Mouse (Mus musculus) midbrain, embryonic 14.5 days (tissue): Measurements from ENCODE around the gene Fam160b1. TPM values are rescaled to one million over a fixed set of nuclear protein-coding genes. Genes with fewer than 3 reads are reported as not detected.

Source experiments
- ATAC-seq: fragments of 200-750 bp; cut with Nextera tagmentation; 2 replicates; pipeline ENCODE4 v1.8.0; 2017; ENCODE audit warnings: moderate number of reproducible peaks, moderate library complexity; ENCODE audit not compliant: low FRiP score, low TSS enrichment
- DNase-seq: peaks from one replicate; pipeline ENCODE4 v3.0.0-alpha.2; 2015
- H3K27ac ChIP-seq: fragments of 300-500 bp; sonication (generic); replicated peaks from 2 replicates; pipeline ENCODE4 v1.5.1; 2014; ENCODE audit warnings: mild to moderate bottlenecking, low read depth, low read length, moderate library complexity
- H3K27me3 ChIP-seq: fragments of 300-500 bp; sonication (generic); 2 replicates; pipeline ENCODE4 v1.6.1; 2014; ENCODE audit warnings: low read length, control low read depth, mixed read lengths; ENCODE audit not compliant: control insufficient read depth, insufficient read depth
- H3K36me3 ChIP-seq: fragments of 300-500 bp; sonication (generic); 2 replicates; pipeline ENCODE4 v1.6.1; 2014; ENCODE audit warnings: low read length, control low read depth; ENCODE audit not compliant: control insufficient read depth, insufficient read depth
- H3K4me1 ChIP-seq: fragments of 300-500 bp; sonication (generic); 2 replicates; pipeline ENCODE4 v1.6.1; 2014; ENCODE audit warnings: mild to moderate bottlenecking, antibody characterized with exemption, low read length, control low read depth; ENCODE audit not compliant: control insufficient read depth, insufficient read depth
- H3K4me2 ChIP-seq: fragments of 300-500 bp; sonication (generic); 2 replicates; pipeline ENCODE4 v1.6.1; 2014; ENCODE audit warnings: mild to moderate bottlenecking, low read length, moderate library complexity
- H3K4me3 ChIP-seq: fragments of 300-500 bp; sonication (generic); replicated peaks from 2 replicates; pipeline ENCODE4 v1.5.1; 2014; ENCODE audit warnings: low read depth, low read length
- H3K9ac ChIP-seq: fragments of 300-500 bp; sonication (generic); replicated peaks from 2 replicates; pipeline ENCODE4 v1.6.1; 2014; ENCODE audit warnings: mild to moderate bottlenecking, low read length, moderate library complexity
- H3K9me3 ChIP-seq: fragments of 300-500 bp; sonication (generic); 2 replicates; pipeline ENCODE4 v1.6.1; 2016; ENCODE audit warnings: low read length, control low read depth, mixed read lengths; ENCODE audit not compliant: control insufficient read depth
- WGBS: fragments of 180-500 bp; shearing (Covaris S2); extraction: QIAGEN DNeasy Blood & Tissue Kit; methylation state at CpG from one replicate; pipeline ENCODE4 v1.1.7; 2014; 5-methylcytosine and 5-hydroxymethylcytosine counted together
- polyA plus RNA-seq: library from polyadenylated mRNA; unstranded; fragments of >200 nt; fragmentation: Nextera tagmentation; extraction: Ambion mirVana; gene quantifications from 2 replicates; pipeline ENCODE4 v1.2.1, GENCODE M21; 2014

The Fam160b1 gene
- polyA plus RNA-seq, 1 experiment from 2014 or later: 18.6 TPM

DNA sequence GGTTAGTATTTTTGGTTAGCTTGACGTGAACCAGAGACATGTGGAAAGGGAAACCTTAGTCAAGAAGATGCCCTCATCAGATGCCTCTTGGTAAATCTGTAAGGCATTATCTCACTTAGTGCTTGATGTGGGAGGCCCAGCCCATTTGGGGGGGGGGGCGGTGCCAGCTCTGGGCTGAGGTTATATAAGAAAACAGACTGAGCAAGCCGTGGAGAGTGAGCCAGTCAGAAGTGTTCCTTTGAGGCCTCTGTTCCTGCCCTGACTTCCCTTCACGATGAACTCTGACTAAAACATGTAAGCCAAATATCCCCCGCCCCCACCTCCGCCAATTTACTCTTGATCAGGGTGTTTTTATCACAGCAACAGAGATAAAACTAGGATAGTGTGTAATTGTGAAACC is 69.4 kb downstream of the Fam160b1 start:
- Histone ChIP-seq H3K36me3 (no peaks in the 10 kb centered on the region), H3K9ac (no peak overlapping the region), H3K4me1 (no peaks in the 10 kb centered on the region), H3K27ac (no peak overlapping the region), H3K4me3 (no peak overlapping the region), H3K9me3 (no peaks in the 10 kb centered on the region), H3K4me2 (no peak overlapping the region), H3K27me3 (no peaks in the 10 kb centered on the region)
- ATAC-seq (no peak), DNase-seq (no peak)
- 86% methylated on average over 6 of the region's 6 CpGs for WGBS

DNA sequence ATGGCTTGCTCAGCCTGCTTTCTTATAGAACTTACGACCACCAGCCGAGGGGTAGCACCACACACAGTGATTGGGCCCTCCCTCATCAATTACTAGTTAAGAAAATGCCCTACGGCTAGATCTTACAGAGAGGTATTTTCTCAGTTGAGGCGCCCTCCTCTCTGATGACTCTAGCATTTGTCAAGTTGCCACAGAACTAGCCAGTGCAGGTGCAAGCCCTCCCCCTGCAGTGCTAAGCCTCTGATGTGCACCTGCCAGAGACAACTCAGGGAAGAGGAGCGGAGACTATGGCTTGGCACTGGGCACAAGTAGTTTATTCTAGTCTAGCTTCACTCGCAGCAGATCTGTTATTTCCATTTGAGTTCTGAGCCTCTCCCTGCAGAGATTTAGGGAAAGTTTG is 71.0 kb downstream of the Fam160b1 start:
- H3K9me3 ChIP-seq: no peaks in the 10 kb centered on the region
- 73% methylated on average over 6 of the region's 6 CpGs for WGBS
- ATAC-seq: no peak

DNA sequence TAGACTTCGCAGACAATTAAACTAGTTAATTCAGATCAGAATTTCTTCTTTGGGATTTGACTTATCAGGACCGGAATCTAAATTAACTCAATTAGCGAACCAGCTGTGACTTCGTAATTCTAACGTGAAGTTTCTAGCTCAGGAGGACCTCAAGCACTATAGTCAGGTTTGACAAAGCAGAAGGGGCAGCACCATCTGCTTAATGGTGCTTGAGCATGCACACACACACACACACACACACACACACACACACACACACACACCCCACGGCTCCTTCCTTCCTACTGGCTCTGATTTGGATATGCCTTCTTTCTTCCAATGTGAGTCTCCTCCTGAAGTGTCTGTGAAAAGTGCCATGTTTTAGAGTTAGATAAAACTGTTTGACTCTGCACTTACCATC is 73.5 kb downstream of the Fam160b1 start:
- no peak overlapping the region for H3K9ac ChIP-seq
- H3K4me3 ChIP-seq: no peak overlapping the region
- H3K36me3 ChIP-seq: no peaks in the 10 kb centered on the region
- ATAC-seq (no peak), DNase-seq (no peak)
- H3K4me1 ChIP-seq: no peaks in the 10 kb centered on the region
- H3K4me2 ChIP-seq: no peak overlapping the region
- no peaks in the 10 kb centered on the region for H3K9me3 ChIP-seq
- H3K27ac ChIP-seq: no peak overlapping the region
- H3K27me3 ChIP-seq: no peaks in the 10 kb centered on the region
- WGBS: 72% methylated on average over 6 of the region's 6 CpGs

More for the DNA sequence above, 71.0 kb downstream of the Fam160b1 start:
- Histone ChIP-seq H3K4me1 (no peaks in the 10 kb centered on the region), H3K27ac (no peak overlapping the region), H3K36me3 (no peaks in the 10 kb centered on the region), H3K27me3 (no peaks in the 10 kb centered on the region), H3K4me3 (no peak overlapping the region), H3K9ac (no peak overlapping the region), H3K4me2 (no peak overlapping the region)
- DNase-seq: no peak

DNA sequence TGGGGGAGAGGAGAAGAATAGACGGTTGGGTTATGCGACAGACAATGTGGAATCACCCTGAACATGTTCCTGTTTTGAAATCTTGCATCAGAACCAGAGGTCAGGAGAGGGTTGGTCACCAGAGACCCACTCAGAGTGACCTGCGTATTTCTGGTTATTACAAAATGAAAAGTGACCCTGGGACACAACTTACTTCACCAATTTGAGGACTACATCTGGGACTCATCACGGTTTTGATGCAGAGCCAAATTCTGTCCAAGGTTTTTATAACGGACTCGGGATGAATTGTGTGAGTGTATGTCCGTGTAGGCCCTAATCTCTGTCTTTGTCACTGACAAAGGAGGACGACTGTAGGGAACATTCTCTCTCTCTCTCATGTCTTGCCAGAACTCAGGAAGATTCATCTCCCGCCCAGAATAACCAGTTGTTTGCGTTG is 76.1 kb downstream of the Fam160b1 start:
- H3K9me3 ChIP-seq: no peaks in the 10 kb centered on the region
- H3K9ac ChIP-seq: no peak overlapping the region
- H3K27ac ChIP-seq: no peak overlapping the region
- H3K36me3 ChIP-seq: no peaks in the 10 kb centered on the region
- no peak overlapping the region for H3K4me2 ChIP-seq
- H3K27me3 ChIP-seq: no peaks in the 10 kb centered on the region
- 71% methylated on average over 10 of the region's 10 CpGs for WGBS
- DNase-seq (no peak), ATAC-seq (no peak)
- H3K4me1 ChIP-seq: 0 out of 2 replicates have a peak, but pooled peaks cover 4% of the 10 kb centered on the region
- no peak overlapping the region for H3K4me3 ChIP-seq

DNA sequence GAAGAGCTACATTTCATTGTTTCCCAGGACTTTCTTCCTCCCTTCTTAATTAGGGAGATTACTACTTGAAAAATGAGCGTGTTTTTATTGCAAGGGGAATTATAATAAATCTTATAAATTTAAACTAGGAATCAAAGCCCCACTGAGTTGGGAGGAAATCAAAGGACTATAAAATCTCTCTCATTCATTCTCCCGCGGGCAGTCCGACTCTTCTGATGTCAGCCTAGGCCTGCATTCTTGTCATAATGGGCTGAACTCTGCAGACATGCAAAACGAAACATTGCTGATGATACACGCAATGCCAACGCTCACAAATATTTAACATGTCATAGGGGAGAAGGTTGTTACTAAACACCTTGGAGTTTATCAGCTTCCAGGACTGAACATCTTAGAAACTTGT is 76.6 kb downstream of the Fam160b1 start:
- Histone ChIP-seq H3K27me3 (no peaks in the 10 kb centered on the region), H3K36me3 (no peaks in the 10 kb centered on the region), H3K9ac (no peak overlapping the region), H3K4me2 (no peak overlapping the region), H3K9me3 (no peaks in the 10 kb centered on the region), H3K4me3 (no peak overlapping the region), H3K27ac (no peak overlapping the region), H3K4me1 (0 out of 2 replicates have a peak, but pooled peaks cover 4% of the 10 kb centered on the region)
- 79% methylated on average over 7 of the region's 7 CpGs for WGBS
- DNase-seq: no peak
- ATAC-seq: no peak

Other genes with a start within 250 kb of the Fam160b1 start
- 44.4 and 52.8 TPM in 2 replicates for gene Ablim1, start 45.8 kb upstream of the Fam160b1 start, polyA plus RNA-seq
- gene Trub1, start 92.2 kb downstream of the Fam160b1 start, polyA plus RNA-seq: 13.1 and 15.6 TPM in 2 replicates